Mouse (Mus musculus): ENCODE data around the gene Ift140. TPM values are rescaled to one million over a fixed set of nuclear protein-coding genes. Genes with fewer than 3 reads are reported as not detected.
A peak's percentile ranks its signal among the peaks of the same experiment; 100 is the strongest.
"Not testable (repeated sequence)": the region's sequence is repeated elsewhere in the genome, so short reads cannot be mapped to it uniquely, and the experiment has no call there.

Gene Ift140
- polyA plus RNA-seq, 3 experiments from 2014 or later, result 15.7 to 18.8 (median 17.2) TPM

DNA sequence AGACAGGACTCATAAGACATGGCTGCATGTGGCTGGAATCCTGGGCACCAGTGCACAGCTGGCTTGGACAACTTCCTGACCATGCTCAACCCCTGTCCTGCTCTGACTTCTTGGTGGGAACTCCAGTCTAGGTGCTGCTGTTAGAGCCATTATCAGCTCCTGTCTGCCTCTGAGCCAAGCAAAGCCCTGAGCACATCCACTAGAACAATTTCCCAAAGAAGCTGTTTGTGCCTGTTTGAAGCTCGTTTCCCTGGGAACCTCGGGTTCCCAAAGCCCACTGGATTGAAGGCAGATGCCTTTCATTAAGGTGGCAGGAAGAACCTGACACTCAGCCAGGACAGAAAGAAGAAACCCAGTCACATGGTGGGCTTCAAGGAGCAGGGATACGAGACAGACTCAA lies 104.5 kb downstream of the Ift140 start, which contains the start of gene Ptx4:
TSS of gene Ptx4 (plus strand) at position 355 of the 400 bp plus-strand sequence.
- ATAC-seq, result no peak

DNA sequence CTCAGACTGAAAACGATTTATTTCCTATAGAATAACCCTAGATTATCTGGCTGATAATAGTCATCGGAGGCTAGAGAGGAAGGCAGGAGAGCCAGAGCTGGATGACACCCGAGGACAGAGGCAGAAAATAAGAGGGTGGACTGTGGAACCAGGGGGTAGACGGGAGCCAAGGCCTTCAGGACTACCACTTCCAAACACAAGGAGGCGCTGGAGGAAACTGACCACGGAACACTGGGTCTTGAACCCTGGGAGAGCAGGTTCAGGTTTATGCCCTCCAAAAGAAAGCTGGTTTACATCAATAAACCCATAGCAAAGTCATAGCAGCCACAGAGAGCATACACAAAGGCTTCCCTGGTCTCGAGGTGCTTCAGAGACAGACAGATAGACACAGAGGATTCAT lies 108.1 kb downstream of the Ift140 start:
- ATAC-seq, result peak; percentile 32

DNA sequence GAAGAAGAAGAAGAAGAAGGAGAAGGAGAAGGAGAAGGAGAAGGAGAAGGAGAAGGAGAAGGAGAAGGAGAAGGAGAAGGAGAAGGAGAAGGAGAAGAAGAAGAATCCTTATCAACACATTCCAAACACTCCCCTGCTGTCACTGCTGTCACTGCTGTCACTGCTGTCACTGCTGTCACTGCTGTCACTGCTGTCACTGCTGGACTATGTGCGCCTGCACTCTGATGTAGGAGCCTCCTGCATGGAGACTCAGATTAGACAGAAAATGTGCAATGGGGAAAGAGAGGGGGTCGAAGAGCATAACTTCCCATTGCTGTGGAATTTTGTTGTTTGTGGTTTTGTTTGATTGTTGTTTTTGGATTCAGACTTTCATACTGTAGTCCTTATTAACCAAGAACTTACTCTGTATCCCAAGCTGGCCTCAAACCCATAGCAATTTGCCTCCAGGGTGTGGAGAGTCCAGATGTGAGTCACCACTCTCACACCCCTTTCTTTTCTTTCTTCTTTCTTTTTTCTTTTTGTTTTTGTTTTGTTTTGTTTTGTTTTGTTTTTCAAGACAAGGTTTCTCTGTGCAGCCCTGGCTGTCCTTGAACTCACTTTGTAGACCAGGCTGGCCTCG lies 109.7 kb downstream of the Ift140 start:
- ATAC-seq, result not testable (repeated sequence)

DNA sequence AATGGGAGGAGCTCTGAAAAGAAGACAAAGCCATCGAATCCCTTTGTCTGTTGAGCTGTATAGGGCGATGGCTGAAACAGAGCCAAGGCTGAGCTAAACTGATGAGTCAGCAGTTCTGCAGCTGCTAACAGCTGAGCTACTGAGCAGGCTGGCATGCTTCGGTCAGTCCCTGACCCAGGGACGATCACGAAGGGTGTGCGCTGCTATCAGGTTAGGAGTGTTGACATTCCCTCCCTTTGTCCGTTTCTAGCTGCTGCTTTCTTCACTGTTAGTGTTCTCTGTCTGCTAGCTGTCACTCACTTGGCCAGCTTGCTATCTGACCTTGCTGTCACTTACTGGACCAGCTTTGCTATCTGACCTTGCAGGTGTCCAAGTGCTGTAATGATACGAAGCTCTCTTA lies 111.2 kb downstream of the Ift140 start:
- ATAC-seq, result no peak

DNA sequence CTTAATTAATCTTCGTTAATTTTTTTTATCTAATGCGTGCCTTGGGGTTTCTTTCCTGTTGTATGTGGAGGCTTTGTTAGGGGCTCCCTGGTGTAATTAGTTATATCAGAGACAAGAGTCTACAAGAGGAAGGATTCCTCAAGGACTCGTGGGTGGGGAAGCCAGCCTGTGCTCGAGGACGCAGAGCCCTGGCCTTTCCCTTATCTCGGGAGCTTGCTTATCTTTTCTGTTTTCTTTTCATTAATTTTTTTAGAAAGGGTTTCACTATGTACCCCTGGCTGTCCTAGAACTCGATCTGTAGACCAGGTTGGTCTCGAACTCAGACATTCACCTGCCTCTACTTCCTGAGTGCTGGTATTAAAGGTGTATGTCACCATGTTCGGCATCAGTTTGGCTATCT lies 111.8 kb downstream of the Ift140 start:
- no peak for ATAC-seq

DNA sequence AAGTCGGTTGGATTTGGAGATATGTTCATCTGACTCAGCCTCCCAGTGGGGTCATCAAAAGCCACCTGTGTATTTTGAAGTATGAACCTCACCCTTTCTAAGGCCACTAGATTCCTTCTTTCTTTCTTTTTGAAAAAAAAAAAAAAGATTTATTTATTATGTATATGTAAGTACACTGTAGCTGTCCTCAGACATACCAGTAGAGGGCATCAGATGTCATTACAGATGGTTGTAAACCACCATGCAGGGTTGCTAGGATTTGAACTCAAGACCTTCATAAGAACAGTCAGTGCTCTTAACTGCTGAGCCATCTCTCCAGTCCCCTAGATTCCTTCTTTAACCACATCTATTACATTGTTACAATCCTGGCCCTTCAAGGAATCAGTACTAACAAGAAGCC lies 114.2 kb downstream of the Ift140 start:
- ATAC-seq, result no peak

DNA sequence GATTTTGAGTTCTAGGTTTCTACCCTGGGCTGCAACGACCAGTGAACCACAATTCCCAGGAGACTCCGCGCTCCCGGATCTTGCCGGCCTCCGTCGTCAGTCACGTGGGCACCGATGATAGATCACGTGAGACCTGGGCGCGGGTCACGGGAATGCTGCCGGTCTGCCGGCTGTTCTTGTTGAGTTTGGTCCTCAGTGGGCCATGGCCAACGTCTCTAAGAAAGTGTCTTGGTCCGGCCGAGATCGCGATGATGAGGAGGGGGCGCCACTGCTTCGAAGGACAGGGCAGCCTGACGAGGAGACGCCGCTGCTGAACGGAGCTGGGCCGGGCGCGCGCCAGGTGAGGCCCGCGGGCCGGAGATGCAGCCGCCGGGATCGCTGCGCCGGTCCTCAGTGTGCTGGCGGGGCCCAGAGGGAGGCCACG lies 117.4 kb downstream of the Ift140 start, which contains the start of gene Clcn7:
TSS of gene Clcn7 (plus strand) at position 117 of the 424 bp plus-strand sequence.
- peak; percentile 98 for ATAC-seq

DNA sequence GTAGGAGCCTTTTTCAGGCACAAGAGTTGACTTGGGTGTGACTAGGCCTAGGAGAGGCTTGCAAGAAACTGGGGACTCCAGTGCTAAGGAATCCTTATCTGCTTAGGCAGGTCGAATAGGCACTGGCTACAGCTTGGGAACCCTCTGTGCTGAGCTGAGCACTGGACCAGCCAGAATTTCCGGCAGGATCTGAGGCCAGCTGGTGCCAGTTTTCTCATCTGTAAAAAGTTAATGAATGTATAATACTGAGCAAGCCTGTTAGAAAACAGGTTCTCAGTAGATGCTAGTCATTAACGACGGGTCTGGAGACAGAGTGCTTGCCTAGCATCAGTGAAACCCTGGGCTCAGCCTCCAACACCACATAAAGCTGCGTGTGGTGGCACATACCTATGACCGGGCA lies 119.7 kb downstream of the Ift140 start:
- no peak for ATAC-seq

DNA sequence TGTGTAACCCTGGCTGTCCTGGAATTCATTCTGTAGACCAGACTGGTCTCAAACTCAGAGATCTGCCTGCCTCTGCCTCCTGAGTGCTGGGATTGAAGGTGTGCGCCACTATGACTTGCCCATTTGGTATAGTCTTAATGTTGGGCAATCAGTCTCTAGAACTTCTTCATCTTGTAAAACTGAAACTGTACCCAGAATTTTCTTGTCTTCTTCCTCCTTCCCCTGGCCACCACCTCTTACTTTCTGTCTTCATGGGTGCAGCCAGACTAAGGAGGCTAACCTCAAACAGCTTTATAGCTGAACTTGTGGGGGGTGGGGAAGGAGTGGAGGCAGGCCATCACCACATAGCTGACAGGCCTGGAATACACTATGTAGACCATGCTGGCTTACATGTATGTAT lies 122.9 kb downstream of the Ift140 start:
- ATAC-seq, result no peak

DNA sequence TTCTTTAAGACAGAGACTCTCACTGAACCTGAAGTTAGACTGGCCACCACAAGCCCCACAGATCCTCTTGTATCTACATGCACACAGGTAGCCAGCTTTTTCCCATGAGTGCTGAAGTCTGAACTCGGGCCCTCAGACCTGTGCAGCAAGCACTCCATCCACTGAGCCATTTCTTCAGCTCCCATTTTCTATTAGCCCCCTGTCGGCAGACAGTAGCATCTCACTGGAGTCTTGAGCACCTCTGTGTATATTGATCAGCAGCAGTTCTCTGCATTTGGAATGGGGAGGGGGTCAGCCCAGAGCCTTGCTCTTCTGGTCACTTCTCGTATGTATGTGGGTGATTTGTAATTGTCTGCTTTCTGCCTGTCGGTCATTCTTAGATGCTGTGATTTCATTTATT lies 124.1 kb downstream of the Ift140 start:
- ATAC-seq, result no peak

Other genes with a start within 250 kb of the Ift140 start
- not detected for gene Meiob, start 211.8 kb upstream of the Ift140 start, polyA plus RNA-seq (2017; shearing (Covaris generic))
- gene Hagh, start 175.9 kb upstream of the Ift140 start, polyA plus RNA-seq (2017; shearing (Covaris generic)), result 10 to 100 TPM; 24.3 to 30.5 (median 25.2) TPM
- 1 to 10 TPM; 1.4 to 2.3 (median 2.0) TPM for gene Fahd1, start 165.7 kb upstream of the Ift140 start, polyA plus RNA-seq (2017; shearing (Covaris generic))
- not detected for gene Igfals, start 150.1 kb upstream of the Ift140 start, polyA plus RNA-seq (2017; shearing (Covaris generic))
- 100 to 1,000 TPM in 1 of 3 experiments, 10 to 100 TPM in 2; 75.5 to 104 (median 88.6) TPM for gene Nubp2, start 129.7 kb upstream of the Ift140 start, polyA plus RNA-seq (2017; shearing (Covaris generic))
- gene Spsb3, start 129.4 kb upstream of the Ift140 start, polyA plus RNA-seq (2017; shearing (Covaris generic)), result 10 to 100 TPM; 48.5 to 53.2 (median 49.1) TPM
- 10 to 100 TPM; 16.4 to 26.2 (median 26.1) TPM for gene Eme2, start 121.0 kb upstream of the Ift140 start, polyA plus RNA-seq (2017; shearing (Covaris generic))
- 10 to 100 TPM; 68.7 to 85.6 (median 71.2) TPM for gene Mrps34, start 121.0 kb upstream of the Ift140 start, polyA plus RNA-seq (2017; shearing (Covaris generic))
- gene Nme3, start 119.6 kb upstream of the Ift140 start, polyA plus RNA-seq (2017; shearing (Covaris generic)), result 10 to 100 TPM; 39.8 to 50.7 (median 45.7) TPM
- 10 to 100 TPM; 22.0 to 47.5 (median 34.9) TPM for gene Mapk8ip3, start 79.1 kb upstream of the Ift140 start, polyA plus RNA-seq (2017; shearing (Covaris generic))
- 10 to 100 TPM; 25.3 to 48.1 (median 32.1) TPM for gene Jpt2, start 55.4 kb upstream of the Ift140 start, polyA plus RNA-seq (2017; shearing (Covaris generic))
- gene Cramp1l, start 297 bp upstream of the Ift140 start, polyA plus RNA-seq (2017; shearing (Covaris generic)), result 10 to 100 TPM; 10.7 to 22.5 (median 17.2) TPM
- gene Tmem204, start 67.5 kb downstream of the Ift140 start, polyA plus RNA-seq (2017; shearing (Covaris generic)), result under 1 TPM in 2 of 3 experiments, not detected in 1; 0.47 to 0.66 TPM
- gene Telo2, start 99.9 kb downstream of the Ift140 start, polyA plus RNA-seq (2017; shearing (Covaris generic)), result 10 to 100 TPM; 13.5 to 33.6 (median 17.7) TPM
- not detected for gene Ptx4, start 104.7 kb downstream of the Ift140 start, polyA plus RNA-seq (2017; shearing (Covaris generic))
- 10 to 100 TPM; 16.6 to 27.4 (median 20.6) TPM for gene Clcn7, start 117.3 kb downstream of the Ift140 start, polyA plus RNA-seq (2017; shearing (Covaris generic))
- gene Ccdc154, start 146.4 kb downstream of the Ift140 start, polyA plus RNA-seq (2017; shearing (Covaris generic)), result not detected
- gene Gm38655, start 159.4 kb downstream of the Ift140 start, polyA plus RNA-seq (2017; shearing (Covaris generic)), result not detected
- 10 to 100 TPM; 12.9 to 16.3 (median 13.2) TPM for gene BC003965, start 168.5 kb downstream of the Ift140 start, polyA plus RNA-seq (2017; shearing (Covaris generic))
- 10 to 100 TPM; 22.2 to 31.4 (median 23.3) TPM for gene Unkl, start 172.3 kb downstream of the Ift140 start, polyA plus RNA-seq (2017; shearing (Covaris generic))
- 10 to 100 TPM; 43.0 to 79.2 (median 61.5) TPM for gene Gnptg, start 224.0 kb downstream of the Ift140 start, polyA plus RNA-seq (2017; shearing (Covaris generic))
- gene Tsr3, start 224.1 kb downstream of the Ift140 start, polyA plus RNA-seq (2017; shearing (Covaris generic)), result 10 to 100 TPM; 30.9 to 35.3 (median 31.4) TPM
- gene Baiap3, start 240.3 kb downstream of the Ift140 start, polyA plus RNA-seq (2017; shearing (Covaris generic)), result 10 to 100 TPM in 2 of 3 experiments, 1 to 10 TPM in 1; 2.6 to 42.7 (median 10.9) TPM